Mouse (Mus musculus) myocyte (in vitro differentiated cells): ENCODE data around the gene Il4ra. TPM values are rescaled to one million over a fixed set of nuclear protein-coding genes. Genes with fewer than 3 reads are reported as not detected.

Experiments used
- H3K27me3 ChIP-seq: one replicate; pipeline ENCODE4 v1.6.1; 2011; ENCODE audit not compliant: control insufficient read depth, insufficient read depth, insufficient read length
- H3K36me3 ChIP-seq: one replicate; pipeline ENCODE4 v1.6.1; 2011; ENCODE audit not compliant: control insufficient read depth, insufficient read depth
- H3K4me2 ChIP-seq: one replicate; pipeline ENCODE4 v1.6.1; 2011; ENCODE audit warnings: low read depth, control low read depth
- H3K4me3 ChIP-seq: one replicate; pipeline ENCODE4 v1.5.1; 2011; ENCODE audit warnings: mild to moderate bottlenecking, control low read depth, moderate library complexity
- H3K79me2 ChIP-seq: one replicate; pipeline ENCODE4 v1.6.1; 2011; ENCODE audit not compliant: control insufficient read depth, insufficient read depth
- H3ac ChIP-seq: one replicate; pipeline ENCODE4 v1.6.1; 2011; ENCODE audit not compliant: control insufficient read depth, insufficient read length
- CEBPB ChIP-seq: IDR thresholded peaks from 2 replicates; pipeline ENCODE4 v1.6.1; 2011; ENCODE audit warnings: mild to moderate bottlenecking, moderate library complexity; ENCODE audit not compliant: poor library complexity, insufficient read depth, severe bottlenecking
- E2F4 ChIP-seq: IDR thresholded peaks from one replicate; pipeline ENCODE4 v1.6.1; 2011; ENCODE audit warnings: mild to moderate bottlenecking, control low read depth, moderate library complexity; ENCODE audit not compliant: insufficient read depth
- MAX ChIP-seq: IDR thresholded peaks from one replicate; pipeline ENCODE4 v1.6.1; 2011; ENCODE audit warnings: low read depth, mild to moderate bottlenecking, control low read depth
- MYOD1 ChIP-seq, 3 experiments: IDR thresholded peaks; one replicate each; pipeline ENCODE4 v1.6.1; 2011; ENCODE audit warnings: control low read depth in 2 of 3, low read depth in 2 of 3, mild to moderate bottlenecking in 2 of 3, moderate library complexity in 1 of 3; ENCODE audit not compliant: insufficient read length in 2 of 3, control insufficient read depth in 1 of 3
- MYOG ChIP-seq, 3 experiments: IDR thresholded peaks; one replicate each; pipeline ENCODE4 v1.6.1; 2011; ENCODE audit warnings: control low read depth in 2 of 3, low read depth in 2 of 3, mild to moderate bottlenecking in 2 of 3; ENCODE audit not compliant: insufficient read length in 2 of 3, control insufficient read depth in 1 of 3, insufficient read depth in 1 of 3
- POLR2A ChIP-seq: IDR thresholded peaks from one replicate; pipeline ENCODE4 v1.6.1; 2011; ENCODE audit warnings: low read depth, mild to moderate bottlenecking, control low read depth, moderate library complexity; ENCODE audit not compliant: insufficient read length
- POLR2AphosphoS2 ChIP-seq: IDR thresholded peaks from one replicate; pipeline ENCODE4 v1.6.1; 2011; ENCODE audit warnings: low read depth, control low read depth; ENCODE audit not compliant: insufficient read length
- REST ChIP-seq: IDR thresholded peaks from one replicate; pipeline ENCODE4 v1.6.1; 2011; ENCODE audit warnings: mild to moderate bottlenecking, control low read depth, moderate library complexity; ENCODE audit not compliant: insufficient read depth, insufficient read length
- SRF ChIP-seq: IDR thresholded peaks from one replicate; pipeline ENCODE4 v1.6.1; 2011; ENCODE audit warnings: low read depth; ENCODE audit not compliant: control insufficient read depth, insufficient read length
- TCF12 ChIP-seq: IDR thresholded peaks from one replicate; pipeline ENCODE4 v1.6.1; 2011; ENCODE audit warnings: mild to moderate bottlenecking, control low read depth; ENCODE audit not compliant: poor library complexity, insufficient read depth, severe bottlenecking
- TCF3 ChIP-seq: IDR thresholded peaks from one replicate; pipeline ENCODE4 v1.6.1; 2011; ENCODE audit warnings: low read depth, control low read depth; ENCODE audit not compliant: insufficient read length
- USF1 ChIP-seq: IDR thresholded peaks from one replicate; pipeline ENCODE4 v1.6.1; 2011; ENCODE audit warnings: low read depth, mild to moderate bottlenecking, control low read depth, moderate library complexity
- polyA plus RNA-seq: library from polyadenylated mRNA; unstranded; fragments of >200 nt; fragmentation: generic; extraction: Trizol; gene quantifications from one replicate; pipeline ENCODE4 v1.2.1, GENCODE M21; 2012; ENCODE audit warnings: missing spikeins

Gene Il4ra
- polyA plus RNA-seq, 1 experiment, result 10.7 TPM

DNA sequence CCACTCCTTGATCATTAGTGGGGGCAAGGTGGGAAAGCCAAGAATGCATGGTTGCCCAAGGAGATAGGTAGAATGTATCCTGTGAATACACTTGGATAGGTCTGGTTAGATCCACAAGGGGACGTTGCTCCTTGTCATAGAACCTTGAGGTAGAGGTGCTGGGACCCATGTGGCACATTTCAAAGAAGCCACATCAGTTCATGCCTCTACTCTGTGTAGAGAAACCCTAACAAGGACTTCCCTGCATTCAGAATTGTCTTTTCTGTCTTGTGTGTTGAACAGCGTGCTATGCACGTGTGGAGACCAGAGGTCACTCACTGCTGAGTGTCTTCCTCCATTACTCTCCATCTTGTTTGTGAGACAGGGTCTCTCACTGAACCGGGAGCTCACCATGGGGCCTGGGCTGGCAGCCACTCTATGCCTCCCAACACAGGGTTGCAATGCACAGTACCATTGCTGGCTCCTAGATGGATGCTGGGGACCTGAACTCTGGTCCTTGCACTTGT lies 56.3 kb downstream of the Il4ra start:
- Histone ChIP-seq H3K79me2 (no peaks in the 10 kb centered on the region), H3ac (no peak overlapping the region), H3K36me3 (no peaks in the 10 kb centered on the region), H3K4me3 (no peak overlapping the region), H3K4me2 (no peak overlapping the region), H3K27me3 (peaks cover 5% of the 10 kb centered on the region)
- TF ChIP-seq POLR2AphosphoS2 (no peak), MAX (no peak), SRF (no peak), MYOG (IDR thresholded peaks at IDR 0.05; ENCODE audit: control insufficient read depth in 1 of 3, insufficient read depth in 1 of 3, insufficient read length in 2 of 3, low read depth in 2 of 3) (no peak), REST (no peak), E2F4 (no peak), CEBPB (no peak), MYOD1 (IDR thresholded peaks at IDR 0.05; ENCODE audit: control insufficient read depth in 1 of 3, insufficient read length in 2 of 3, low read depth in 2 of 3) (no peak), USF1 (no peak), TCF12 (no peak), TCF3 (no peak), POLR2A (no peak)

DNA sequence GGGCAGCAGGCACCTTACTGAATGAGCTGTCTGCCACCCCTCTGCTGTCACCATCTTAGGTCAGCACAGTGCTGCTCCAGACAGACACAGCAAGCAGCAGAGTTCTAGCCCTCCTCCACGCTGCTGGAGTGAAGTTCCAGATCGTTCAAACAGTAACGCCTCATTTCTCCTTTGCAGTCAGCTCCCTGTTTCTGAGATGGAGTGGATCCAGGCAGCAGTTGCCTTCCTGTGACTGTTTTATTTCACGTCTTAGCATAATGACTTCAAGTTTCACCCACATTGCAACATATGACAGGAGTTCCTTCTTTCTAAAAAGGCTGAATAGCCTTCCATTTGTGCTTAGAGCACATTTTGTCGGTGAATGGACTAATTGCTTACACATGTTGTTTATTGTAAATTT lies 61.7 kb downstream of the Il4ra start:
- Histone ChIP-seq H3ac (no peak overlapping the region), H3K27me3 (no peaks in the 10 kb centered on the region), H3K4me2 (no peak overlapping the region), H3K4me3 (no peak overlapping the region), H3K79me2 (no peaks in the 10 kb centered on the region), H3K36me3 (no peaks in the 10 kb centered on the region)
- no peak for TF ChIP-seq POLR2AphosphoS2
- TF ChIP-seq MYOD1 (IDR thresholded peaks at IDR 0.05; ENCODE audit: control insufficient read depth in 1 of 3, insufficient read length in 2 of 3, low read depth in 2 of 3), result no peak
- no peak for TF ChIP-seq TCF12

DNA sequence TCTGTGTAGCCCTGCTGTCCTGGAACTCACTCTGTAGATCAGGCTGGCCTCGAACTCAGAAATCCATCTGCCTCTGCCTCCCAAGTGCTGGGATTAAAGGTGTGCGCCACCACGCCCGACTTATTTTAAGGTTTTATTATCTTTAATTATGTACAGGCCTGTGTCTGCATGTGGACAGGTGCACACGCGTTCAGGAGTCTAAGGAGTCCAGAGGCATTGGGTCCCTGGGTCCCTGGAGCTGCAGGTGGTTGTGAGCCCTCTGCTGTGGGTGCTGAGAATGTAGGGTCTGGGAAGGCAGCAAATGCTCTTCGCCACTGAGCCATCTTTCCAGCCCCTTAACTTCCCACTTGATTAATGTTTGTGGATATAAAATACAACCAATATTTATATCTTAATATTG lies 63.5 kb downstream of the Il4ra start:
- H3K4me2 ChIP-seq, result no peak overlapping the region
- H3ac ChIP-seq, result no peak overlapping the region
- no peaks in the 10 kb centered on the region for H3K27me3 ChIP-seq
- no peak overlapping the region for H3K4me3 ChIP-seq
- TF ChIP-seq E2F4, result no peak
- TF ChIP-seq REST, result no peak
- no peak for TF ChIP-seq MYOG (IDR thresholded peaks at IDR 0.05; ENCODE audit: control insufficient read depth in 1 of 3, insufficient read depth in 1 of 3, insufficient read length in 2 of 3, low read depth in 2 of 3)
- TF ChIP-seq MAX, result no peak
- TF ChIP-seq SRF, result no peak
- TF ChIP-seq CEBPB, result no peak
- no peak for TF ChIP-seq POLR2AphosphoS2
- no peak for TF ChIP-seq USF1
- no peak for TF ChIP-seq MYOD1 (IDR thresholded peaks at IDR 0.05; ENCODE audit: control insufficient read depth in 1 of 3, insufficient read length in 2 of 3, low read depth in 2 of 3)
- no peak for TF ChIP-seq TCF3
- no peak for TF ChIP-seq TCF12
- TF ChIP-seq POLR2A, result no peak
- no peaks in the 10 kb centered on the region for H3K79me2 ChIP-seq
- H3K36me3 ChIP-seq, result no peaks in the 10 kb centered on the region

DNA sequence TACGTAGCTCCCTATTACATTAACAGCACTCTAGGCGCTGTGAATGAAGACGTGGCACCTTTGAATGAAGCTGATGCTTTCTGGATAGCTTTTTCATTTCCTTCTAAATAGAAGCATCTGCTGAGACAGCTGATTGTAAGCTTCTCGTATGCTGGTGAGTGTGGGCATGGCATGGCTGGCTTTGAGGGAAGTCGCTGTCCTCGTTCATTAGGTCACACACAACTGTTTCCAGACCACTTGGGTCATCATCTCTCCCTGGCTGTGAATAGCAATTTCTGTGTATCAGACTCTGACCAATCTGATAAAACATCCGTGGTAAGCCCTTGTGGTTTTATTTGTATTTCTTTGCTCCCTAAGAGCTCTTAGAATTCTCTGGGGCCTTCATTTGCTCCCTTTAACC lies 66.1 kb downstream of the Il4ra start:
- Histone ChIP-seq H3K4me3 (no peak overlapping the region), H3ac (no peak overlapping the region), H3K36me3 (no peaks in the 10 kb centered on the region), H3K79me2 (no peaks in the 10 kb centered on the region), H3K27me3 (no peaks in the 10 kb centered on the region), H3K4me2 (no peak overlapping the region)
- no peak for TF ChIP-seq POLR2AphosphoS2
- TF ChIP-seq POLR2A, result no peak
- TF ChIP-seq SRF, result no peak
- no peak for TF ChIP-seq MAX
- no peak for TF ChIP-seq USF1
- TF ChIP-seq CEBPB, result no peak
- TF ChIP-seq TCF3, result no peak
- no peak for TF ChIP-seq TCF12
- no peak for TF ChIP-seq REST

DNA sequence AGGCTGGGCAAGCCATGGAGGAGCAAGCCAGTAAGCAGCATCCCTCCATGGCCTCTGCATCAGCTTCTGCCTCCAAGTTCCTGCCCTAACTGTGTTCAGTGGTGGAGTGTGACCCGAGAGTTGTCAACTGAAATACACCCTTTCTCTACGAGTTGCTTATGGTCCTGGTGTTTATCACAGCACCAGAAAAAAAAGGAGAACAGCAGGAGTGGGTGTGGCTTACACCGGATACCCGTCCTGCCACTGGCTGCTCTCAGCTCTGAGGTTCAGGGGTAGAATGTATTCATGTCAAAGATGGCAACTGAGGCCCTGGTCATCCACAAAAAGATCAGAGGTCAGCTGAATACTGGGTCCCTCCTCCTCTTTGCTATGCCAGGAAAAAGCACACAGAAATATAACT lies 68.2 kb downstream of the Il4ra start:
- Histone ChIP-seq H3ac (no peak overlapping the region), H3K4me3 (no peak overlapping the region), H3K27me3 (peaks cover 4% of the 10 kb centered on the region), H3K79me2 (no peaks in the 10 kb centered on the region), H3K36me3 (no peaks in the 10 kb centered on the region), H3K4me2 (no peak overlapping the region)
- no peak for TF ChIP-seq SRF
- no peak for TF ChIP-seq MAX
- no peak for TF ChIP-seq TCF3
- no peak for TF ChIP-seq POLR2AphosphoS2
- no peak for TF ChIP-seq CEBPB
- TF ChIP-seq MYOD1 (IDR thresholded peaks at IDR 0.05; ENCODE audit: control insufficient read depth in 1 of 3, insufficient read length in 2 of 3, low read depth in 2 of 3), result no peak
- TF ChIP-seq MYOG (IDR thresholded peaks at IDR 0.05; ENCODE audit: control insufficient read depth in 1 of 3, insufficient read depth in 1 of 3, insufficient read length in 2 of 3, low read depth in 2 of 3), result no peak
- no peak for TF ChIP-seq TCF12
- TF ChIP-seq E2F4, result no peak
- no peak for TF ChIP-seq USF1
- TF ChIP-seq REST, result no peak
- no peak for TF ChIP-seq POLR2A
